Mouse (Mus musculus): ENCODE results near the gene Stard7. TPM values are rescaled to one million over a fixed set of nuclear protein-coding genes. Genes with fewer than 3 reads are reported as not detected.

Gene Stard7
- total and polyA plus RNA-seq, 2 experiments from 2014 or later, result 110 to 178 TPM

DNA sequence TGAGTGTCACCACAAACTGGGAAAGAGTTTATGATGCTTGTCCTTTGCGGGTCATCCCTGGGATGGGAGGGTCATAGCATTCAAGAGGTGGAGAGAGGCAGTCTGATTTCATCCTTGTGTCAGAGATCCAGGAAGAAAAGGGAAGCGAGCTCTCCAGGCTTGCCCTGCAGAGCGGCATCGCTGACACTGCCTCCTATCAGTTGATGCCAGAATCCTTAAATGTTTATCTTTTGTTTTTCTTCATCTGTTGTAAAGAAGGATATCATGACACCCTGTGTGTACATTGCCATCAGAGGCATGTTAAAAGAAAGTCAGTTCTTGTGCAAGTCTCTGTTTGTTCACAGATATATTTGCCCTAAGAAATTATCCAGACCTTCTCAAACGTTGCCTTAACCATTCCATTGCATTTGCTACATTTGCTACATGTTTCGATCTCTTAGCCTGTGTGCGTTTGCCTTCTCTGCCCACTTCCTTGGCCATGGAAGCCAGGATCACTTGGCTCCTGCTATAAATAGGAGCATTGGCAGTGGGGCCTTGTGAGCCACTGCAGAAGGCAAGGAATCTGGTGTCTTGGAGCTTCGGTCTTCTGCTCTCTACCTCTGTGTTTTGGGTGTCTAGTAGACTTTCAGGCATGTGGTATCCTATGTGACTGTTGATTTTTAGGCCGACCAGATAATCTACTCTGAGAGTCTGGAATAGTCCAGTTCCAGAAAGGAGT lies 19.6 kb upstream of the Stard7 start:
- Histone ChIP-seq H3K4me3 (ENCODE audit: low read depth, low read length) (no peak overlapping the region), H3K27me3 (ENCODE audit: insufficient read depth, low read length) (no peaks in the 10 kb centered on the region), H3K4me2 (ENCODE audit: low read depth) (no peak overlapping the region), H3K27ac (ENCODE audit: low read depth, low read length) (no peak overlapping the region), H3K9ac (no peak overlapping the region), H3K36me3 (ENCODE audit: insufficient read depth) (peaks cover 10% of the 10 kb centered on the region; the same call in 1 of the 2 replicates), H3K4me1 (ENCODE audit: insufficient read depth) (peaks cover 20% of the 10 kb centered on the region), H3K9me3 (ENCODE audit: low read length) (no peaks in the 10 kb centered on the region)
- WGBS, result 93% methylated on average over 9 of the region's 9 CpGs
- TF ChIP-seq CTCF (IDR thresholded peaks at IDR 0.05; ENCODE audit: low read depth), result no peak
- ATAC-seq (no peak), DNase-seq (no peak)

DNA sequence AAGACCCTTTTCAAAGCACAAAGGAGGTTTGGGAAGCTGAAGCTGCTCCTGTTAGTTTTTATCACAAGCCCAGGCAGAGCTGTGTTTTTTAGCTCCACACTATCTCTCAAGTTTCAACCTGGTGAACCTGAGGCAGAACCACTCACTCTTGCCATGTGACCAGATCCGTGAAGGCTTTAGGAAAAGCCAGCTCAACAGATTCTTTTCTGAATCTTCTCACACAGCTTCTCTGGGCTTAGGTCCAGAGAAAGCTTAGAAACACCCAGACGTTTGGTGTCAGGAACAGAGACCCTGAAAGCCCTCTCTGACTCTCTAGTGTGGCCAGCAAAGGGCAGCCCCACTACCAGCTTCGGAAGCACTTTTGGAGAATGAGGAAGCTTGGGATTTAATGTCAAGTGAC lies 18.6 kb upstream of the Stard7 start:
- no peak for TF ChIP-seq CTCF (IDR thresholded peaks at IDR 0.05; ENCODE audit: low read depth)
- no peak overlapping the region for H3K9ac ChIP-seq
- DNase-seq (no peak), ATAC-seq (no peak)
- no peak overlapping the region for H3K4me3 ChIP-seq (ENCODE audit: low read depth, low read length)
- H3K4me2 ChIP-seq (ENCODE audit: low read depth), result no peak overlapping the region
- no peaks in the 10 kb centered on the region for H3K27me3 ChIP-seq (ENCODE audit: insufficient read depth, low read length)
- no peaks in the 10 kb centered on the region for H3K9me3 ChIP-seq (ENCODE audit: low read length)
- H3K36me3 ChIP-seq (ENCODE audit: insufficient read depth), result 0 out of 2 replicates have a peak, but pooled peaks cover 5% of the 10 kb centered on the region
- 72% methylated on average over 3 of the region's 3 CpGs for WGBS
- peaks cover 18% of the 10 kb centered on the region for H3K4me1 ChIP-seq (ENCODE audit: insufficient read depth)
- no peak overlapping the region for H3K27ac ChIP-seq (ENCODE audit: low read depth, low read length)

DNA sequence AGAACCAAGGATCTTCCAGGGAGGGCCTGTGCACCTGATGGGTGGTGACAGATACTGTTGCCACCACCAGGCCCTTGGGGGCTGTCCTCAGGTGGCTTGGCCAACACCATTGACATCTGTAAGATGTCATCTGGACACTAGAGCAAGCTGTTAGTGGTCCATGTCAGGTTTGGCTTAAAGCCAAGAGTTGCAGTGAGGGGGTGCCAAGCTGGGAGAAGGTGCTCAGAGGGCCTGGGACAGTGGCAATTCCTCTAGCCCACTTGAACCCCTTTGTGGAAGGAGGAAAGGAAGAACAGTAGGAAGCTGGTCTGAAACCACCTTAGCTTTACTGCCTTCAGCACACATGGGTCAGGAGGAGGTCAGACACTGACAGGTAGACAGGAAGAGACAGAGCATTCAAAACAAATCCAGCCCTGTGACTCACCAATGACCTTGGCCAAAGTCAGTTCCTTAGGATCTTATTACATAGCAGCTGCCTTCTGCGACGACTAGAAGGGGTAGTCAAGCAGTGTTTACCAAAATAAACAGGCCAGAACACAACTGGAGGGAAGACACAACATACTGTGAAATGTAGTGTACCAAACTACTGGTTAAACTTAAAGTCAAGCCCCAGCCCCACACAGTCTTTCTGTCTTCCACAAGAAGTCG lies 18.0 kb upstream of the Stard7 start:
- Histone ChIP-seq H3K9ac (no peak overlapping the region), H3K27me3 (ENCODE audit: insufficient read depth, low read length) (no peaks in the 10 kb centered on the region), H3K36me3 (ENCODE audit: insufficient read depth) (peaks cover 10% of the 10 kb centered on the region), H3K4me1 (ENCODE audit: insufficient read depth) (peaks cover 12% of the 10 kb centered on the region), H3K27ac (ENCODE audit: low read depth, low read length) (no peak overlapping the region), H3K4me3 (ENCODE audit: low read depth, low read length) (no peak overlapping the region), H3K4me2 (ENCODE audit: low read depth) (no peak overlapping the region), H3K9me3 (ENCODE audit: low read length) (no peaks in the 10 kb centered on the region)
- no peak for TF ChIP-seq CTCF (IDR thresholded peaks at IDR 0.05; ENCODE audit: low read depth)
- WGBS, result 77% methylated on average over 3 of the region's 3 CpGs
- ATAC-seq (no peak), DNase-seq (no peak)

DNA sequence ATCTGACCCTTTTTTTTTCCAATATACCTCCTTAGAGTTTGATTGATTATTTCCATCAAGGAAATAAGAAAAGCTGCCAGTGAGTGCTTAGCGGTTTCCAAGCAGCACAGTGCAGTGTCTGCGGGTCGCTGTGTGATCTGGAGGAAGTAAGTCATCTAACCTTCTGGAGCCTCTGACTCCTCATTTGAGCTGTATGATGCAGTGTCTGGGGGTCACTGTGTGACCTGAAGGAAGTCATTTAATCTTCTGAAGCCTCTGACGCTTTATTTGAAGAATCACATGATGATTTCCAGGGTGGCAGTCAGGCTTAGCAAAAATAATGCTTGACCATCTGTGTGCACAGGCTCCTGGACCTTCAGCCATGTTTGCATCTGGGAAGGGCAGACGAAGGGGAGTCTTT lies 17.2 kb upstream of the Stard7 start:
- Histone ChIP-seq H3K4me2 (ENCODE audit: low read depth) (no peak overlapping the region), H3K36me3 (ENCODE audit: insufficient read depth) (peaks cover 18% of the 10 kb centered on the region), H3K4me3 (ENCODE audit: low read depth, low read length) (no peak overlapping the region), H3K27ac (ENCODE audit: low read depth, low read length) (no peak overlapping the region), H3K9me3 (ENCODE audit: low read length) (no peaks in the 10 kb centered on the region), H3K9ac (no peak overlapping the region), H3K27me3 (ENCODE audit: insufficient read depth, low read length) (no peaks in the 10 kb centered on the region), H3K4me1 (ENCODE audit: insufficient read depth) (peaks cover 11% of the 10 kb centered on the region; the same call in 1 of the 2 replicates)
- 88% methylated on average over 5 of the region's 5 CpGs for WGBS
- no peak for TF ChIP-seq CTCF (IDR thresholded peaks at IDR 0.05; ENCODE audit: low read depth)
- ATAC-seq, result no peak
- no peak for DNase-seq

DNA sequence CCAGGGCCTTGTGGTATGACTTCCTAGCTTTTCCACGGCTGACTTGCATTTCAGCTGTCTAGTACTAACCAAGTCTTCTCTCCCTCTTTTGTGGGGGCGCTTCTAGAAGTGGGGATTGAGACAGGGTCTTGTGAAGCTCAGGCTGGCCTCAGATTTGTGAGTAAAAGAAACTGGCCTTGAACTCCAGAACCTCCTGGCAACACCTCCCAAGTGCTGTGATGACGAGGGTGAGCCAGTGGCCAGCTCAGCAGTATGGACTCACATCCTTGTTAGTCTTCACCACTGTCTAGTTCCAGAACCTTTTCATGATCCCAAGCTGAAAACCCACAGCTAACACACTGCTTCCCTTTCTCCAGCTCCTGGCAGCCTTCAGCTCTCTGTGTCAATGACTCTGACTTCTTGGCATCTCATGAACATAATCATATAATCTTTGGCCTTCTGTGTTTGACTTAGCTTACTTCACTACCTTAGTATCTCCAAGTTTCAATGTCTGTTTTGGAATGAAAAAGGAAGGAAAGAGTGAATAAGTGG lies 15.3 kb upstream of the Stard7 start:
- H3K9me3 ChIP-seq (ENCODE audit: low read length), result no peaks in the 10 kb centered on the region
- no peaks in the 10 kb centered on the region for H3K27me3 ChIP-seq (ENCODE audit: insufficient read depth, low read length)
- peaks cover 36% of the 10 kb centered on the region for H3K36me3 ChIP-seq (ENCODE audit: insufficient read depth)
- H3K27ac ChIP-seq (ENCODE audit: low read depth, low read length), result no peak overlapping the region
- DNase-seq (no peak), ATAC-seq (no peak)
- H3K4me3 ChIP-seq (ENCODE audit: low read depth, low read length), result no peak overlapping the region
- H3K9ac ChIP-seq, result no peak overlapping the region
- H3K4me2 ChIP-seq (ENCODE audit: low read depth), result no peak overlapping the region
- 87% methylated on average over 3 of the region's 3 CpGs for WGBS
- no peak for TF ChIP-seq CTCF (IDR thresholded peaks at IDR 0.05; ENCODE audit: low read depth)
- H3K4me1 ChIP-seq (ENCODE audit: insufficient read depth), result peaks cover under 1% of the 10 kb centered on the region; the same call in 1 of the 2 replicates

DNA sequence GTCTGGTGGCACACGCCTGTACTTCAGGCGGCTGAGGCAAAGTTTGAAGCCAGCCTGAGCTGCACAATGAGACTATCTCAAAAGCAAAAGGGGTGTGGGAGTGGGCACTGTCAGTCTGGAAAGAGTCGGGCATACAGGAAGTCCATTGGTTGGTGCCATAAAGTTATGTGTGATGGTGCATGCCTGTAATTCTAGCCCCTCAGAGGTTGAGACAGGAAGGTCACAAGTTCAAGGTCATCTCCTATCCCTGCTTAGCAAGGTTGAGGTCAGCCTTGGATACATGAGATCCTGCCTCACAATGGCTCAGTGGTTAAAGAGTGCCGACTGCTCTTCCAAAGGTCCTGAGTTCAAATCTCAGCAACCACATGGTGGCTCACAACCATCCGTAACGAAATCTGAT lies 14.7 kb upstream of the Stard7 start:
- no peak for ATAC-seq
- 91% methylated on average over 6 of the region's 6 CpGs for WGBS

DNA sequence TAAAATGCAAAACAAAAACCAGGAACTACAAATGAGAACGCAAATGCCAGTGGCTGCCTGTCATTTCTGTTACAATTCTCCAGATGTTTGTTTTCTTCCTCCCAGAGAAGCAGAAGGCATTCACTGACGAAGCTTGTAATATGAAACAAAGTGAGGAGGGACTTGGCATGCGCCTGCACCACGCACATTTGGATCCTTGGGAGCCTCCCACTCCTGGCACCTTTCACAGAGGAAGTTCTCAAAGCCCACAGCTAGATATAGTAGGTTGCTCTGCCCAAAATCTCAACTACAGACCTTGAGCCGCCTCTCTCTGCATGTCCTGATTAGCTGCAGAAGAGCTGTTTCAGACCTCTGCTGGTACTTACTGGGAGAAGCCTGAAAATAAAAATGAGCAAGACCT lies 10.7 kb upstream of the Stard7 start:
- Histone ChIP-seq H3K36me3 (ENCODE audit: insufficient read depth) (peaks cover 42% of the 10 kb centered on the region), H3K4me1 (ENCODE audit: insufficient read depth) (no peaks in the 10 kb centered on the region)
- WGBS, result 82% methylated on average over 5 of the region's 5 CpGs

More for the DNA sequence above, 14.7 kb upstream of the Stard7 start:
- Histone ChIP-seq H3K4me1 (ENCODE audit: insufficient read depth) (no peaks in the 10 kb centered on the region), H3K27me3 (ENCODE audit: insufficient read depth, low read length) (no peaks in the 10 kb centered on the region), H3K4me2 (ENCODE audit: low read depth) (no peak overlapping the region), H3K9ac (no peak overlapping the region), H3K4me3 (ENCODE audit: low read depth, low read length) (no peak overlapping the region), H3K27ac (ENCODE audit: low read depth, low read length) (no peak overlapping the region), H3K9me3 (ENCODE audit: low read length) (no peaks in the 10 kb centered on the region), H3K36me3 (ENCODE audit: insufficient read depth) (peaks cover 41% of the 10 kb centered on the region)
- no peak for TF ChIP-seq CTCF (IDR thresholded peaks at IDR 0.05; ENCODE audit: low read depth)
- no peak for DNase-seq

More for the DNA sequence above, 10.7 kb upstream of the Stard7 start:
- no peak for DNase-seq
- Histone ChIP-seq H3K27me3 (ENCODE audit: insufficient read depth, low read length) (no peaks in the 10 kb centered on the region), H3K4me2 (ENCODE audit: low read depth) (no peak overlapping the region), H3K27ac (ENCODE audit: low read depth, low read length) (no peak overlapping the region), H3K9me3 (ENCODE audit: low read length) (no peaks in the 10 kb centered on the region), H3K4me3 (ENCODE audit: low read depth, low read length) (no peak overlapping the region), H3K9ac (no peak overlapping the region)
- no peak for TF ChIP-seq CTCF (IDR thresholded peaks at IDR 0.05; ENCODE audit: low read depth)
- ATAC-seq, result no peak
